Mouse (Mus musculus): ENCODE results near the gene Golph3.

GRCm38 (mm10) chr15:12384679-12385078, 63.4 kb downstream of the Golph3 start:
- TF ChIP-seq CTCF (IDR thresholded peaks at IDR 0.05; ENCODE audit: low read depth) (no peak), EP300 (IDR thresholded peaks at IDR 0.05; ENCODE audit: low read depth) (no peak)

Data from heart, postnatal 0 days (tissue).